Mouse (Mus musculus) hindbrain, embryonic 13.5 days (tissue): Measurements from ENCODE around the gene Col2a1. TPM values are rescaled to one million over a fixed set of nuclear protein-coding genes. Genes with fewer than 3 reads are reported as not detected.
A peak's percentile ranks its signal among the peaks of the same experiment; 100 is the strongest.

Experiments
- ATAC-seq: fragments of 200-750 bp; cut with Nextera tagmentation; 2 replicates; pipeline ENCODE4 v1.8.0; 2017; ENCODE audit warnings: moderate TSS enrichment; ENCODE audit not compliant: low FRiP score
- H3K27ac ChIP-seq: fragments of 300-500 bp; sonication (generic); 2 replicates; pipeline ENCODE4 v1.5.1; 2015; ENCODE audit warnings: inconsistent platforms, mild to moderate bottlenecking, moderate library complexity
- H3K27me3 ChIP-seq: fragments of 300-500 bp; sonication (generic); 2 replicates; pipeline ENCODE4 v1.6.1; 2015; ENCODE audit warnings: mild to moderate bottlenecking, inconsistent platforms
- H3K36me3 ChIP-seq: fragments of 300-500 bp; sonication (generic); 2 replicates; pipeline ENCODE4 v1.6.1; 2015; ENCODE audit warnings: mild to moderate bottlenecking, inconsistent platforms
- H3K4me1 ChIP-seq: fragments of 300-500 bp; sonication (generic); replicated peaks from 2 replicates; pipeline ENCODE4 v1.6.1; 2015; ENCODE audit warnings: inconsistent platforms
- H3K4me2 ChIP-seq: fragments of 300-500 bp; sonication (generic); 2 replicates; pipeline ENCODE4 v1.6.1; 2015; ENCODE audit warnings: inconsistent platforms, mild to moderate bottlenecking, moderate library complexity
- H3K4me3 ChIP-seq: fragments of 300-500 bp; sonication (generic); 2 replicates; pipeline ENCODE4 v1.5.1; 2015; ENCODE audit warnings: mild to moderate bottlenecking, inconsistent platforms
- H3K9ac ChIP-seq: fragments of 300-500 bp; sonication (generic); 2 replicates; pipeline ENCODE4 v1.6.1; 2015; ENCODE audit warnings: mild to moderate bottlenecking, inconsistent platforms
- H3K9me3 ChIP-seq: fragments of 300-500 bp; sonication (generic); 2 replicates; pipeline ENCODE4 v1.6.1; 2016; ENCODE audit warnings: inconsistent platforms
- WGBS: fragments of 180-500 bp; shearing (Covaris S2); methylation state at CpG from one replicate; pipeline ENCODE4 v1.1.7; 2015; 5-methylcytosine and 5-hydroxymethylcytosine counted together
- polyA plus RNA-seq: library from polyadenylated mRNA; unstranded; fragments of >200 nt; fragmentation: Nextera tagmentation; extraction: Ambion mirVana; gene quantifications from 2 replicates; pipeline ENCODE4 v1.2.1, GENCODE M21; 2015

Gene Col2a1
- polyA plus RNA-seq, 1 experiment from 2014 or later, result 53.5 TPM

DNA sequence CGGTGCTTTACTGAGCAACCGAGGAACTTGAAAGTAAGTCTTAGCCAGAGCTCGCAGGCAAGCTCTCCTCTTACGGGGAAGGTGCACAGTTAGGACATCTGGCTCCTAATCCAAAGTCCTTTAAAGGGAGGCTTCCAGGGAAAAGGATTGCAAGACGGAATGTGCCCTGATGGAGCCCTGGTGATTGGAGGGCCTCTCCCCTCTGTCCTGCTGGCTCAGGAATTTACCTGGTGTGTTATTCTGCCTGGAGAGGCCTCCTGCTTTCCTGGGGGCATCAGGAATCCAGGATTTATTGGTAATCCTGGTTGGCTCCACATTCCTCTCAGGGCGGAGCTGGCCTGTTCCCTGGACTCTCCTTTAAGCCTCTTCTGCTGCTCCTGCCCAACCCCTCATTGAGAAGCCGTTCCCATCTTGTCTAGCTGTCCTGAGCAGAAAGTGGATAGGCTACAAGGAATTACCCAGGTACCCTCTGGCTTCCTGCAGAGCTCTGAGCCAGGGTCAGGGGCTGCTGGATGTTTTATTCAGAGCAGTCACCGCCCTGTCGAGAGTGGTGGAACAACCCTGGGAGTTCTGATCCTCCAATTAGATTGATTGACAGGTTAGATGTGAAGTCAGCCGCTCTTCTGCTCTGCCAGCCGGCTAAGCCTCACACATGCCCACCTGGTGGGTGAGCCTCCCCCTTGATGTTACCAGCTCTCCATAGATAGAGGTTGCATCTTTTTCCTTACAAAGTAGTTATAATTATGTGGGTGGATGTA is 31.1 kb downstream of the Col2a1 start:
- 0 out of 2 replicates have a peak, but pooled peaks cover 7% of the 10 kb centered on the region for H3K4me1 ChIP-seq
- WGBS, result 43% methylated on average over 11 of the region's 11 CpGs
- H3K9ac ChIP-seq, result no peak overlapping the region; the same call in 1 of the 2 replicates
- no peak overlapping the region for H3K4me2 ChIP-seq
- H3K27me3 ChIP-seq, result no peaks in the 10 kb centered on the region
- H3K4me3 ChIP-seq, result no peak overlapping the region
- no peak overlapping the region for H3K27ac ChIP-seq
- no peaks in the 10 kb centered on the region for H3K9me3 ChIP-seq
- ATAC-seq, result no peak
- peaks cover 29% of the 10 kb centered on the region for H3K36me3 ChIP-seq

DNA sequence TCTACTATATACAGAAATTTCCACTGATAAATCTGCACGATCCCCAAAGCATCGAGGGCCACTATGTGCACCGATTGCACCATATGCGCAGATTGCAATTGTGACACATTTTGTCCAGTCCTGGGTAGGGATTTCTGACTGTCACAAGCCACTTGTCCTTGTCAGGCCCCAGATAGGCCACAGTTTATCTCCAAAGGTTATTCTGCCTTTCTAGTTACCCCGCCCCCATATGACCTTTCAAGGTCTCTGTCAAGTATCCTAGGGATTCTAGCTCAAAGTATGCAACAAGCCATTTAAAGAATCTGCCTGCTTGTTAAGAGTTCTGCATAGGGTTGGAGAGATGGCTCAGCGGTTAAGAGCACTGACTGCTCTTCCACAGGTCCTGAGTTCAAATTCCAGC is 31.9 kb downstream of the Col2a1 start:
- Histone ChIP-seq H3K4me2 (no peak overlapping the region), H3K27ac (no peak overlapping the region), H3K4me1 (0 out of 2 replicates have a peak, but pooled peaks cover 7% of the 10 kb centered on the region), H3K27me3 (no peaks in the 10 kb centered on the region), H3K9ac (no peak overlapping the region), H3K9me3 (no peaks in the 10 kb centered on the region), H3K36me3 (peaks cover 23% of the 10 kb centered on the region), H3K4me3 (no peak overlapping the region)
- WGBS, result 93% methylated on average over 6 of the region's 6 CpGs
- ATAC-seq, result no peak

DNA sequence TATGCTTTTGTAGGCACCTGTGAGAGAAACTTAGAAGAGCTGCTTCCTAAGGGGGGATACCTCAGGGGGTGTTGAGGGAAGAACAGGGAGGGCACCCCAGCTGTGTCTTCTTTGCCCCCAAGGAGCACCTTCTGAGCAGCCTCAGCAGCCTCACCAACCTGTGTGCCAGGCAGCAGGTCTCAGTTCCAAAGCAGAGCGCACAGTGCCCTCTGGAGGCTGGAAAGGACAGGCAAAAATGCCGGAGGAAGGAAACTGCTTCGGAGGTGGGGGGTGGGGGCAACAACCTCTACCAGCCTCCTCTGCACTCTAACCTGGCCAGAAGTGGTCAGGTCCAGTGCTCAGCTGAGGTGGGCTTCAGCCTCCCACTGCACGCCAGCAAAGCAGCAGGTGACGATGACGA is 34.2 kb downstream of the Col2a1 start:
- no peak overlapping the region for H3K27ac ChIP-seq
- H3K4me1 ChIP-seq, result peaks cover 12% of the 10 kb centered on the region
- H3K4me2 ChIP-seq, result no peak overlapping the region
- H3K4me3 ChIP-seq, result no peak overlapping the region
- H3K9me3 ChIP-seq, result no peaks in the 10 kb centered on the region
- no peak for ATAC-seq
- peaks cover 4% of the 10 kb centered on the region; the same call in 1 of the 2 replicates for H3K36me3 ChIP-seq
- no peak overlapping the region for H3K9ac ChIP-seq
- WGBS, result 47% methylated on average over 6 of the region's 6 CpGs
- H3K27me3 ChIP-seq, result no peaks in the 10 kb centered on the region

DNA sequence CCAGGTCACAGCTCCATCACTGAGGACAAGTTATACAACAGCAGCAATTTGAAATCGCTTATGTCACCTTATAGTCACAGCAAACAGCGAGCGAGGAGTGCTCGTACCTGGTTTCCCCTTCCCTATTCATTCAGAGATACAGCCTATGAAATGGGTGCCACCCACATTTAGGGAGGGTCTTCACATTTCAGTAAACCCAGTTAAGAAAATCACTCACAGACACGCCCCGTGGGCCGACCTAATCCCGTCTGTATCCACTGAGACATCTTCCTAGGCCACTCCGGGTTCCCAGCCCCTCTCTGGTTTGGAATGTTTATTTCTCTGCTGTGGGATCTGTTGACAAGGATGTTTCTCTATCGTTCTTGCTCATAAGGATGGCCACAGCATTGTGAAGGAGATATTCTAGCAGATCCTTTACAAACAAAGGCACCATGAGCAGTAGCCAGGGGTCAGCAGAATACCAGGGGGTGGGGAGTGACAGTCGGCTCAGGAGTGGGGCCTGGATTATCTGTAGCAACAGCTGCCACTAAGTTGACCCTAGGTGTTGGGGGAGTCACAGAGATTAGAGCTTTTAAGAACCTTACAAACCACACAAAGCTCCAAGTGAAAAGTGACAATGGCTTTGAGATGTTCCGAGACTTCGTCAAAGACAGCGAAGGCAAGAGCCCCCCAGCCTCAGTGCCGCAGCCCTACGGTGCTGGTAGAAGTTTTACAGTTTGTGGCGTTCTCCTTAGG is 39.0 kb downstream of the Col2a1 start:
- 61% methylated on average over 17 of the region's 17 CpGs for WGBS
- Histone ChIP-seq H3K27ac (no peak overlapping the region), H3K4me1 (peaks cover 23% of the 10 kb centered on the region), H3K9me3 (no peaks in the 10 kb centered on the region), H3K36me3 (peaks cover 4% of the 10 kb centered on the region; the same call in 1 of the 2 replicates), H3K9ac (peak overlapping the region; percentile 51; the same call in 1 of the 2 replicates), H3K4me3 (no peak overlapping the region), H3K4me2 (peak overlapping the region; percentile 73), H3K27me3 (no peaks in the 10 kb centered on the region)
- no peak for ATAC-seq

DNA sequence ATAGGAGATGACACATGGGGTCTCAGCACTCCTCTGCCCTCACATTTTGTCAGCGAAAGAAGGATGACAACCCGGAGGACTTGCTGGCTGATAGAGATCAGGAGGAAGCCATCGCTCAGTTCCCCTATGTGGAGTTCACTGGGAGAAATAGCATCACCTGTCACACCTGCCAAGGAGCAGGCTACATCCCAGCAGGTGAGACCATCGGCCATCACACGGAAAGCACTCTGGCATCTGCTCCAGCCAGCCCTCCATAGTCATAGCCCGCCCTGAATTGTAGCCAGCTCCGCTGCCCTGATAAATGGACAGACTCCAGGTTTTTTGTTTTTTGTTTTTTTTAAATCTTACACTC is 39.7 kb downstream of the Col2a1 start:
- H3K27me3 ChIP-seq, result no peaks in the 10 kb centered on the region
- H3K4me2 ChIP-seq, result peak overlapping the region; percentile 73
- WGBS, result 18% methylated on average over 7 of the region's 7 CpGs
- peak; percentile 47; the same call in 1 of the 2 replicates for ATAC-seq
- H3K9ac ChIP-seq, result peak overlapping the region; percentile 75
- H3K4me1 ChIP-seq, result peaks cover 21% of the 10 kb centered on the region
- H3K9me3 ChIP-seq, result no peaks in the 10 kb centered on the region
- H3K27ac ChIP-seq, result peak overlapping the region; percentile 87
- peaks cover 4% of the 10 kb centered on the region; the same call in 1 of the 2 replicates for H3K36me3 ChIP-seq
- H3K4me3 ChIP-seq, result peak overlapping the region; percentile 55

DNA sequence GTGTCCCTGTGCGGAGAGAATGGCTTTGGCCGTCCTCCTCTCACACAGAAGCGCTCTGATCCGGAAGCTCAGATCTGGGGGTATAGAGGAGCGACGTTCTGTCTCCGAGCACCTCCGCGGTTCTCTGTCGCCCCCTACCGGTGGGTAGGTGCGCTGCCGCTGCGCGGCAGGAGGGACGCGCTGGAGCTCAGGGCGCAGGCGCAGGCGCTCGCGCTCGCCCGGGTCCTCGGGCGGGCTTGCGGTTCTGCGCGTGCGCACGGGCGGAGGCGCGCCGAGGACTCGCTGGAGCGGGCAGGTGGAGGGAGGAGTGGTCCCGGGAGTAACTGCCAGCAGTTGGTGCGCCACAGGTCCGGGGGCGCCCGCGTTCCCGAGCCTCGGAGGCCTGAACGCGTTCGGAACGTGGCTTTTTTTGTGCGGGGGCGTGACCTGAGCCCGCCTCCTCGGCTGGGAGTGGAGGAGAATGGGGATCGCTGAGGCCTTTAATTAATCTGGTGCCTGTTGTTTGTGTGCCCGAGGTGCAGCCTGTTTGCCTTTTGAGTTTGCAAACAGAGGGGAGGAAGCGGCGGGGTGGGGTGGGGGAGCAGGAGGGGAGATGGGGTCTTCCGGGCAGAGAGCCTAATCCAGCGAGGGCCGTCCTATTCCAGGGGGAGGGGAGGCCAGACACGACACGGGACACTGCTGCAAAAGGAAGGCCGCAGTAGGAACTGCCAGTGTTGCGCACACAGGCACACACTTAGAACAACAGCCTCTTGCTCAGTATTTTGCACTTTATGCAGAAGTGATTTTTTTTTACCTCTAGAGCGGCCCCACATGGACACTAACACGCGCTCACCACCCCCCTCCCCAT is 40.3 kb downstream of the Col2a1 start, which contains the start of gene Tmem106c:
Gene Tmem106c (plus strand): TSS at position 212 of the 847 bp plus-strand sequence.
- Histone ChIP-seq H3K9ac (peak within 1 kb of the TSS; percentile 75), H3K27ac (peak within 1 kb of the TSS; percentile 87), H3K4me1 (peaks cover 21% of the 10 kb centered on the region), H3K36me3 (peaks cover 4% of the 10 kb centered on the region; the same call in 1 of the 2 replicates), H3K4me2 (peak within 1 kb of the TSS; percentile 73), H3K9me3 (no peaks in the 10 kb centered on the region), H3K27me3 (no peaks in the 10 kb centered on the region), H3K4me3 (peak within 1 kb of the TSS; percentile 55)
- WGBS, result under 1% methylated on average over 67 of the region's 67 CpGs
- peak; percentile 94 for ATAC-seq

DNA sequence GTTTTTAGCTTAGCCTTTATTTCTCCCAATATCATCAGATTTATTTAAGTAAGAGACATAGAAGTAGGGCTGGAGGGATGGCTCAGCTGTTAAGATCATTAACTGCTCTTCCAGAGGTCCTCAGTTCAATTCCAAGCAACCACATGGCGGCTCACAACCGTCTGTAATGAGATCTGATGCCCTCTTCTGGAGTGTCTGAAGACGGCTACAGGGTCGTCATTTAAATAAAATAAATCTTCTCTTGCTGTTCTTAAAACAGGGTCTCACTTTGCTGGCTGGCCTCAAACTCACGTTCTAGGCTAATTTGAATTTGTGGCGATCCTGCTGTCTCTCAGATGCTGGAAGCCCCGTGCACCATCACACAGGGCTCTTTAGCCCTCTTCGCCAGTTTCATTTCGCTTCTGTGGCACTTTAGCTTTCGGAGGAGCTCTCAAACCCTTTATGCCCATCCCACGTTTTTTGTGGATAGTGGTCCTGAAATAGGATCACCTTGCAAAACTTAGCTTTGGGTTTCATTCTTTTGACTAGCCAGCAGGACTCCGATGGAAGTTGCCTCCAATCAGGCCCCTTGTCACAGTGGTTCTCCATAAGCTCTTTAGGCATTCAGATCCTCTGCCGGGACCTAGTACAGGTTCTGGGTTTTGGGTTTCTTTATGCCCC is 41.0 kb downstream of the Col2a1 start:
- ATAC-seq, result peak; percentile 33
- peak overlapping the region; percentile 87 for H3K27ac ChIP-seq
- 8% methylated on average over 13 of the region's 13 CpGs for WGBS

DNA sequence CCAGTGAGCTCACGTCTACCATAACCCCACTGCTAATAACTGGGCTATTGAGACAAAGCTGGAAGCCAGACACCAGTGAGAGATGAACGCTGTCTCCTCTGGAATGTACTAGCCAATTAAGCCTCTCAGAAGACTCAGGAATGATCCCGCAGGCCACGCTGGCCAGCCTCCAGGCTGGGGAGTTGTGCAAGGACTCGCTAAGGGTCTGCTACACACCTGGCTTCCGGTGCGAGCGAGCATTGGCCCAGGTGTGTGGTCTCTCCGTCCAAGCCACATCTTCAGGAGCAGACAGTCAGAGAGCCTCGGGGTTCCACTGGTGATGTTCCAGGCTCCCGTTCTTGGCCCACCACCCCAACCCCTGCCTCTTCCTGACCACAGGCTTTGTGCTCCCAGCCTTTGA is 48.1 kb downstream of the Col2a1 start:
- WGBS, result 83% methylated on average over 11 of the region's 11 CpGs
- H3K9ac ChIP-seq, result no peak overlapping the region
- H3K27ac ChIP-seq, result no peak overlapping the region
- H3K4me3 ChIP-seq, result no peak overlapping the region
- no peak overlapping the region for H3K4me2 ChIP-seq
- H3K4me1 ChIP-seq, result peaks cover 19% of the 10 kb centered on the region
- H3K36me3 ChIP-seq, result no peaks in the 10 kb centered on the region
- no peaks in the 10 kb centered on the region for H3K9me3 ChIP-seq
- no peak for ATAC-seq
- 0 out of 2 replicates have a peak, but pooled peaks cover 7% of the 10 kb centered on the region for H3K27me3 ChIP-seq

More for the DNA sequence above, 41.0 kb downstream of the Col2a1 start:
- Histone ChIP-seq H3K4me3 (peak overlapping the region; percentile 55), H3K36me3 (peaks cover 3% of the 10 kb centered on the region; the same call in 1 of the 2 replicates), H3K4me2 (peak overlapping the region; percentile 73), H3K4me1 (peaks cover 21% of the 10 kb centered on the region), H3K9me3 (no peaks in the 10 kb centered on the region), H3K27me3 (no peaks in the 10 kb centered on the region), H3K9ac (peak overlapping the region; percentile 69)

DNA sequence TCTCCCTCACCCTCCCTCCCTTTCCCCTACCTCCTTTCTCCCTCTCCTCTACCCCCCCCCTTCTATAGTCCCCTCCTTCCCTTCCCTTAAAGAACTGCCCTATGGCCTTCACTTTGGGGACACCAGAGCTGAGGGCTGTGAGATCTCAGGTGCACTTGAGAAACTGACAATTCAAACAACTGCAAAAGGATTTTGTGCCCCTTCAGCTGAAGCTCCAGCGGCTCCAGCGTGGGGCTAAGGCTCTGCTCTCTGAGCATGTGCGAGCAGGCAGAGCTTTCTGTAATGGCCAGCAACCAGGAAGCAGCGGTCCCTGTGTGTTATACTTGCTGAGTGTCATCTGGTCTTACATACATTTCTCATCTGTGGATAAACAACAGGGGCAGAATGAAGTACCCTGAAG is 48.8 kb downstream of the Col2a1 start:
- 28% methylated on average over 4 of the region's 4 CpGs for whole genome bisulfite sequencing
- ATAC-seq, result no peak
- no peaks in the 10 kb centered on the region for H3K36me3 ChIP-seq
- H3K4me3 ChIP-seq, result no peak overlapping the region
- H3K27ac ChIP-seq, result no peak overlapping the region
- no peak overlapping the region for H3K4me2 ChIP-seq
- H3K9me3 ChIP-seq, result no peaks in the 10 kb centered on the region
- no peak overlapping the region for H3K9ac ChIP-seq
- H3K4me1 ChIP-seq, result peaks cover 19% of the 10 kb centered on the region
- 0 out of 2 replicates have a peak, but pooled peaks cover 7% of the 10 kb centered on the region for H3K27me3 ChIP-seq

DNA sequence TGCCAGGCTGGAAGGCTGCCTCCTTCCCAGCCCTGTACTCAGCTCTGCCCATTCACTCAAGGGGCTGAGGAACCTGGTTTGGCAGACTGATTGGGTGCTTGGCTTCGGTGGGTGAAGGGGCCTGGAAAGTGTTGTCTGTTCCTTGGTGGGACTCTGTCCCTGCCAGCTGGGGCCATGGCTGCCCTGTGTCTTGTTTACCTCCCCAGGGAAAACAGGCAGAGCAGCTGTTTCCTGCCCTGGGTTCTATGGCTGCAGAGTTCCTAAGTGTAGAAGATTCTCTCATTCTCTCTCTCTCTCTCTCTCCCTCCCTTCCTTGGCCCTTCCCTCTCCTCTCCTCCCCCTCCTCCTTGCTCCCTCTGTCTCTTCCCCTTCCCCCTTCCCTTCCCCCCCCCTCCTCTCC is 49.2 kb downstream of the Col2a1 start:
- H3K36me3 ChIP-seq, result no peaks in the 10 kb centered on the region
- H3K27me3 ChIP-seq, result 0 out of 2 replicates have a peak, but pooled peaks cover 7% of the 10 kb centered on the region
- WGBS, result 57% methylated on average over 1 of the region's 1 CpGs
- H3K4me1 ChIP-seq, result peaks cover 19% of the 10 kb centered on the region
- ATAC-seq, result no peak
- H3K9ac ChIP-seq, result no peak overlapping the region
- H3K9me3 ChIP-seq, result no peaks in the 10 kb centered on the region
- H3K4me3 ChIP-seq, result no peak overlapping the region
- no peak overlapping the region for H3K4me2 ChIP-seq
- H3K27ac ChIP-seq, result no peak overlapping the region

DNA sequence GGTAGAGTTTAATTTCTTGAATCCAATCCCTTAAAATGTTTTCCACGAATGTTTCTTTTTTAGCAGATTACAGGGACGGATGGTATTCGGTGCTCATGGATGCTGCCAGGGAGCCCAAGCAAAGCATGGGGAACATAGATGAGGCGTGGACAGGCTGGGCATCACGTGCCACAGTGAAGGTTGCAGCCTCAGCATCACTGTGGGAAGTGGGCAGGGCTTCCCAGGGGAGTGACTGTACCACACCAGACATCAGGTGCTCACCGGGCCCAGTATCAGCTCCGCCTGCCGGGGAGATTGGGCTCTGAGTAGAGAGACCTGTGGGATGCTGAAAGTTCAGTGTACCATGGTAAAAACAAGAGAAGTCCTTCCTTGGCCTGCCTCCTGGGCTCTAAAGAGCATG is 49.8 kb downstream of the Col2a1 start:
- Histone ChIP-seq H3K4me1 (peaks cover 19% of the 10 kb centered on the region), H3K27me3 (0 out of 2 replicates have a peak, but pooled peaks cover 7% of the 10 kb centered on the region), H3K9ac (no peak overlapping the region), H3K36me3 (no peaks in the 10 kb centered on the region), H3K4me2 (no peak overlapping the region), H3K4me3 (no peak overlapping the region), H3K9me3 (no peaks in the 10 kb centered on the region), H3K27ac (no peak overlapping the region)
- 83% methylated on average over 8 of the region's 8 CpGs for WGBS
- ATAC-seq, result no peak
